Mouse (Mus musculus) heart, postnatal 25 days (tissue): ENCODE results near the gene Map3k5. TPM values are rescaled to one million over a fixed set of nuclear protein-coding genes. Genes with fewer than 3 reads are reported as not detected.

Experiments used
- DNase-seq: peaks from one replicate; pipeline ENCODE4 v3.0.0; 2022; ENCODE audit warnings: low spot score
- intact Hi-C: fragments of 180-260 bp; cut with DNase I; formaldehyde crosslinking; loops from one replicate; pipeline ENCODE4 v1.15.1; 2025
- total RNA-seq, 2 experiments: library from RNA; stranded (reverse); gene quantifications; 2 replicates each; pipeline ENCODE4 v1.2.3; 2021

The Map3k5 gene
- total RNA-seq, 2 experiments from 2014 or later = 37.0 to 37.7 TPM

GRCm38 (mm10) chr10:20125226-20125625, 191.0 kb downstream of the Map3k5 start:
- no peak for DNase-seq
- intact Hi-C loops = loop anchor here (2.0 to 10.0 kb wide), 3 partner anchors 190 to 420 kb away; partner anchors contain the start of gene Map3k5

- no peak for DNase-seq
- intact Hi-C loops = no loop called here
Measured at GRCm38 (mm10) chr10:20132933-20133652, 198.8 kb downstream of the Map3k5 start.

GRCm38 (mm10) chr10:20135350-20136058, 201.2 kb downstream of the Map3k5 start:
- intact Hi-C loops = no loop called here
- no peak for DNase-seq

GRCm38 (mm10) chr10:20136505-20136904, 202.2 kb downstream of the Map3k5 start:
- intact Hi-C loops = no loop called here
- DNase-seq = no peak

GRCm38 (mm10) chr10:20141376-20141775, 207.1 kb downstream of the Map3k5 start:
- intact Hi-C loops = no loop called here
- DNase-seq = no peak

- intact Hi-C loops = no loop called here
- no peak for DNase-seq
Measured at GRCm38 (mm10) chr10:20148130-20148772, 214.0 kb downstream of the Map3k5 start, which contains the start of gene Map7. TSS of gene Map7 (plus strand) at chr10:20148471.

GRCm38 (mm10) chr10:20148773-20149120, 214.5 kb downstream of the Map3k5 start:
- intact Hi-C loops = no loop called here
- no peak for DNase-seq

GRCm38 (mm10) chr10:20149121-20149834, 215.0 kb downstream of the Map3k5 start:
- intact Hi-C loops = no loop called here
- DNase-seq = peak; percentile 7

GRCm38 (mm10) chr10:20149835-20150355, 215.6 kb downstream of the Map3k5 start:
- DNase-seq = no peak
- intact Hi-C loops = no loop called here

GRCm38 (mm10) chr10:20152131-20152530, 217.9 kb downstream of the Map3k5 start:
- intact Hi-C loops = no loop called here
- DNase-seq = no peak

- intact Hi-C loops = no loop called here
- no peak for DNase-seq
Measured at GRCm38 (mm10) chr10:20153507-20153906, 219.2 kb downstream of the Map3k5 start.

GRCm38 (mm10) chr10:20155401-20155800, 221.1 kb downstream of the Map3k5 start:
- intact Hi-C loops = no loop called here
- no peak for DNase-seq

- no peak for DNase-seq
- intact Hi-C loops = no loop called here
Measured at GRCm38 (mm10) chr10:20157021-20157726, 222.9 kb downstream of the Map3k5 start.

GRCm38 (mm10) chr10:20158756-20159155, 224.5 kb downstream of the Map3k5 start:
- intact Hi-C loops = no loop called here
- no peak for DNase-seq

- intact Hi-C loops = no loop called here
- DNase-seq = no peak
Measured at GRCm38 (mm10) chr10:20159308-20159707, 225.0 kb downstream of the Map3k5 start.

GRCm38 (mm10) chr10:20160914-20161313, 226.6 kb downstream of the Map3k5 start:
- no peak for DNase-seq
- intact Hi-C loops = no loop called here

GRCm38 (mm10) chr10:20164810-20165209, 230.5 kb downstream of the Map3k5 start:
- intact Hi-C loops = no loop called here
- no peak for DNase-seq

GRCm38 (mm10) chr10:20166797-20167196, 232.5 kb downstream of the Map3k5 start:
- intact Hi-C loops = no loop called here
- no peak for DNase-seq

- intact Hi-C loops = no loop called here
- DNase-seq = no peak
Measured at GRCm38 (mm10) chr10:20167467-20167866, 233.2 kb downstream of the Map3k5 start.
